Mouse (Mus musculus) thymus, postnatal 25 days (tissue): ENCODE measurements around the gene Pts.
A peak's percentile ranks its signal among the peaks of the same experiment; 100 is the strongest.

Source experiments
- DNase-seq: peaks from one replicate; pipeline ENCODE4 v3.0.0; 2022

Pts gene

DNA sequence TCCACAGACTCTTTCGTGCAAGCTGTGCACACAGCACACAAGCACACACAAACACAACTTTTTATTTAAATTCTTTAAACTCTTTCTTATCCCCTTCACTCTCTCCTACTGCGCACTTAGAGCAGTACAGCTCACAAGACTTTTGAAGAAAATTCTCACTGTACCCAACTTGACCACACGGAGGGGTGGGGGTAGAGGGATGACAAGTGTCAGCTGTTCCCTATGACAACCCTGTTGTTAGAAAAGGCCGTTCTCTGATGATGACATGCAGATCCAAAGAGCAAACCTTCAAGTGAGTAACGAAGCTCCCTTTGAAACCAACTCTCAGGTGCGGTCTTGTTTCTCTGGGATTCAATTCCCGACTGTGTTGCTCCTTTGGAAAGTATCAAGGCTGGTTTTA is 664 bp downstream of the Pts start:
- DNase-seq, result no peak

DNA sequence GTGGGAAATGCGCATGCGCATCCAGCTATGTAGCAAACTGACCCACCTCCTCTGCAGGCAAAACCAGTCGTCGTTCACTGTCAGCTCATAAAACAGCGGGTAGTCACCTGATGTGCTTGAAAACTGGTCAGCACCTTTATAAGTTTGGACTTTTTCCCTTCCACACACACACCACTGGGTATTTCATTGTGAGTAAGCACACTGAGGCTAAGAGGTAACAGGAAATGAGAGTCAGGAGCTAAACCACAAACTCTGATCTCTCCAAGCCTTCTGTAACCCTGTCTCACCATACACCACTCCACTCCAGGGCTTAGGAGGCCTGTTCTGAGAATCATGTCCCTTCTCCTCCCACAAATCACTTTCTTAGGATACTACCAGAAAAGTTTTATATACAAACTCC is 2.9 kb downstream of the Pts start:
- DNase-seq, result no peak

- DNase-seq, result no peak
These were observed 3.6 kb downstream of the Pts start for GRCm38 (mm10) chr9:50524936-50525335.

- DNase-seq, result no peak
These were observed 6.0 kb downstream of the Pts start for GRCm38 (mm10) chr9:50522574-50522973.

DNA sequence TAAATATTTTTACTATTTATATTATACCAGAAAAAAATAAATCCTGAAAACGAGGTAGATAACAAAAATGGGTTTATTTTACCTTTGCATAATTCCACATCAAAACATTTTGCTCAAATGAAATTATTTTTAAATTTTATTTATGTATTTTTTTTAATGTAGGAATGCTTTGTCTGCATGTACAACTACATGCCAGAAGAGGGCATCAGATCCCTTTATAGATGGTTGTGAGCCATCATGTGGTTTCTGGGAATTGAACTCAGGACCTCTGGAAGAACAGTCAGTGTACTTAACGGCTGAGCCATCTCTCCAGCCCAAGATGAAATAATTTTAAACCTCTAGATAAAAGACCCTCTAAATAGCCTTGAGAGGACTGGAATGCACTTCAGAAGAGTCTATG is 7.0 kb downstream of the Pts start:
- no peak for DNase-seq

DNA sequence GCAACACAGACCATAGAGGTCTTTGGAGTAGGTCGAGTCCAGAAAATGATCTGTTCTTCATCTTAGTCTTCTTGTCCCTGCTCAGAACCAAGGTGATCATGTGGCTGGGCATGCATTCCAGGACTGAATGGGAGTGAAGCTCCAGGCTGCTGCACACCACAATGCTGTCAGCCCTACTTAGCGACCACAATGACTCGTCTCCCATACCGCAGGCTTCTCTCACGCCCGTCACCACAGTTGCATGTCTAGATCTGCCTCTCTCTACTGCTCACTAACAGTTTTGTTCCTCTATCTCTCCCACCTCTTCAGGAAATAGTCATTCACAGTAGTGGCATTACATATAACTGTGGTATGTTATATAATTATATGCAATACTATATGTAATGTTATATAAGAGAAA is 7.8 kb downstream of the Pts start:
- DNase-seq, result no peak

GRCm38 (mm10) chr9:50518781-50519180 is 9.7 kb downstream of the Pts start:
- DNase-seq, result peak; percentile 39

DNA sequence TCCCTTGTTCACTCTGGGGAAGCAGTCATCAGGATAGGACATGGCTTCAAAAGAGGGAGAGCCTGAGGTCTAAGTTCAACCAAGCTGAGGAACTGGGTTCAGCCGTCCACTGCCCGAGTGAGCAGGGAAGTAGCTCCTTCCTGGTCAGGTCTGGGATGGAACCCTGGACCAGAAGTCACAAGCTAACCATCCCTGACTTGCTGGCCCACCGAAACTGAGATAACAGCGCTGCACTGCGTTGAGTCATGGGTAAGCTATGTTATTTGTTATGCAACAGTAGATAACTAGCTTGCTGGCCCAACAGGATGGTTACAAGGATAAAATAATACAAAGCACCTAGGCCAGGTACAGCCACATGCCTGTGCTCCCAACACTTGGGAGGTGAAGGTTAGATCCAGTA is 13.1 kb downstream of the Pts start:
- no peak for DNase-seq

GRCm38 (mm10) chr9:50507570-50507969 is 21.0 kb downstream of the Pts start:
- no peak for DNase-seq

- DNase-seq, result no peak
These were observed 23.1 kb downstream of the Pts start for GRCm38 (mm10) chr9:50505405-50505804.

DNA sequence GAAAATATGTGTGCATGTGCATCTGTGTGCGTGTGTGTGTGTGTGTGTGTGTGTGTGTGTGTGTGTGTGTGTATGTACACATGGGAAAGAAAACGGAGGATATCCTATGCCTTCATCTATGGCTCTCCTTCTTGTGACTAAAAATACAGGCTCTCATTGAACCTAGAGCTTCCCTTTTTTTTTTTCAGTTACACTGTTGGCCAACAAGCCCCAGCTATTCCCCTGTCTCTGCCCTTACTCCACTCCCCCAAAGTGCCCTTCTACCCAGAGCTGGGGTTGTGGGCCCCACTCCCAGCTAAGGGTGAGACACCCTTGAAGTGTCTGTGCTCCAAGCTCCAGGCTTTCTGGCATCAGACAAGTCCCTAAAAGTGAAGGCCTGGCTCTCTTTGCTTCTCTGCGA is 25.6 kb downstream of the Pts start:
- DNase-seq, result no peak

DNA sequence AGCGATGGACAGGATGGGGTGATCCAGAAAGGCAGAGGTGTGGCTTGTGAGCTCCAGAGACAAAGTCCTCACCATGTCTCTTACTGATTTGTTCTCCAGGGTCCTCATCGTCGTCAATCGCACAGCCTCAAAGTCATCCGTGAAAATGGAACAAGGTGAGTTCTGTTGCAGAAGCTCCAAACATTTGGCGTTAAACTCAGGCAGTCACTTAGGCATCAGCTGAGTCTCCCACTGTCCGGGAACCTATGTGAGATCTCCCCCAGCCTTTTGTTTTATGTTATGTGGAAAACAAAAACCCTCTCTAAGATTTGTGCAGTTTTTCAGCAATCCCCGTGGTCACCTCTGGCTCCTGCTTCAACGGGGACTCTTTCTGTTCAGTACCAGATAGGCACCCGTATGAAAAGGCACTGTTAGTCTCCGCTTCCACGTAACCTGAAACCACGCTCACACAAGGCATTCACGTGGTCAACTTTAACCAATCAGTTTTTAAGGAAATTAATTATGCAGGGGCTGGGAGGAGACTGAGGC is 27.5 kb downstream of the Pts start:
- DNase-seq, result no peak

DNA sequence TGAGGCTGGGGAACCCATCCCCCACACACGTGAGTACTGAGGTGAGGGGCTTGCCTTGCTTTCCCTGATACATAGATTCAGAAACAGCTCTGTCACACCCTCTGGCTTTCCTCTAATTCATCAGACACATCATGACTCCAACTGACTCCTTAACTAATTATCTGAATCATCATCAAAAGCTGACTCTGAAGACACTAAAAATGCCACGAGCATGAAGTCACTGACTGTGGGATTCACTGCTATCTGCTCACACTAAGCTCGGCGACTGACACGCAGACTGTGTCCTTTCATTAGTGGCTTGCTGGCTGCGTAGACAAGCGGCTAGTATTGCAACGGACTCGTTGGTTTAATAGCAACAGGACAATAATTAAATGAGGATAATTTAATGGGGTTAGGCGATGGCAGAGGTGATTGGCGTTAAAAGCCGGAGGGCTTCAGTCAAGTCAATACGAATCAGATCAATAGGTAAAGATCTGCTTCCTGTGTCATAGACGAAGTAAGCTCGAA is 28.0 kb downstream of the Pts start:
- no peak for DNase-seq

GRCm38 (mm10) chr9:50499781-50500180 is 28.7 kb downstream of the Pts start:
- no peak for DNase-seq

DNA sequence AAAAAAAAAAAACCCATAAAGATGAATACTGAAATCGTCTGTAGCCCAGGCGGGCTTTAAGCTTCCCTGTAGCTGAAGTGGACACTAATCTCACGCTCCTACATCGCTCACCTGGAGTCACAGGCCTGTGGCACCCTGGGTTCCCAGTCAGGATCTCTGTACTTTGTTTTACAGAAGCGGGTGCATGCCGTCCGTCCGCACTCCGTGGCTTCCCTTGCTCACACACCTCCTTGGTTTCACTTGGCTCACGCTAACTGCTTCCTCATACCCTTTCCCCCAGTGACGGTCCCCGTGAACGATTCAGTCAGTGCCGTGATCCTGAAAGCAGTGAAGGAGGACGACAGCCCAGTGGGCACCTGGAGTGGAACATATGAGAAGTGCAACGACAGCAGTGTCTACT is 29.7 kb downstream of the Pts start:
- no peak for DNase-seq

DNA sequence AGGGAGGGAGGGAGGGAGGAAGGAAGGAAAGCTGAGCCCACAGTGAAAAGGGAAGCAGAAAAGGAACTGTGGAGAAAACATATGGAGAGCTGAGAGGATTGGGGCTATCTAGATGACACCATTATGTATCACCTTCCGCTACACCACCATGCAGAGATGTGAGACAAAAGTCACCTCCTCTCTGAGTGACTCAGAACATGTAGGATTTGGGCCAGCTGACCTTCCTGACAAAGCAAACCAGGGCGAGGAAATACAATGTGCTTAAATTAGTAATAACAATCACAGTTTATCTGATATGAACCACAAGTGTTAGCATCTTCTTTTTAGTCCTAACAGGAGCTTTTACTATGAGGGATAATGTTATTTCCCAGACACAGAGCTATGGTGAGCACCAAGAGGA is 31.0 kb downstream of the Pts start:
- no peak for DNase-seq

DNA sequence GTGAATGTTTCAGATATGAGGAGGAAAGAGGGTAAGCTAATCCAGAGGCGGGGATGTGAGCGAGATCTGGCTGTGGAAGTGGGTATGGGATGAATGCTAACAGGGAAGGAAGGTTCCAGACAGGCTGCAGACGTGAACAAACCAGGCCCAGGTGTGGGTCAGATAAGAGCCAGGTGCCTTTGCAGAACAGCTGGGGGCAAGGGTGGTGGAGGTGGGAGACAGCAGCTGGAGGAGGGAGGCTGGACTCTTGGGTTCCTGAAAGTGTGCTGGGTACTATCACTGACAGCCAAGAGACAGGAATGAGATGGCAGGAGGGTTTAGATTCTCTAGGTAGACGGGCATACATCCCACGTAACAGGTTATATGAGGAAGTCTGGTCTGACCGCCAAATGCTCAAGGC is 31.4 kb downstream of the Pts start:
- DNase-seq, result no peak

- no peak for DNase-seq
These were observed 32.0 kb downstream of the Pts start for GRCm38 (mm10) chr9:50496546-50496945.

GRCm38 (mm10) chr9:50496151-50496505 is 32.4 kb downstream of the Pts start:
- DNase-seq, result no peak

DNA sequence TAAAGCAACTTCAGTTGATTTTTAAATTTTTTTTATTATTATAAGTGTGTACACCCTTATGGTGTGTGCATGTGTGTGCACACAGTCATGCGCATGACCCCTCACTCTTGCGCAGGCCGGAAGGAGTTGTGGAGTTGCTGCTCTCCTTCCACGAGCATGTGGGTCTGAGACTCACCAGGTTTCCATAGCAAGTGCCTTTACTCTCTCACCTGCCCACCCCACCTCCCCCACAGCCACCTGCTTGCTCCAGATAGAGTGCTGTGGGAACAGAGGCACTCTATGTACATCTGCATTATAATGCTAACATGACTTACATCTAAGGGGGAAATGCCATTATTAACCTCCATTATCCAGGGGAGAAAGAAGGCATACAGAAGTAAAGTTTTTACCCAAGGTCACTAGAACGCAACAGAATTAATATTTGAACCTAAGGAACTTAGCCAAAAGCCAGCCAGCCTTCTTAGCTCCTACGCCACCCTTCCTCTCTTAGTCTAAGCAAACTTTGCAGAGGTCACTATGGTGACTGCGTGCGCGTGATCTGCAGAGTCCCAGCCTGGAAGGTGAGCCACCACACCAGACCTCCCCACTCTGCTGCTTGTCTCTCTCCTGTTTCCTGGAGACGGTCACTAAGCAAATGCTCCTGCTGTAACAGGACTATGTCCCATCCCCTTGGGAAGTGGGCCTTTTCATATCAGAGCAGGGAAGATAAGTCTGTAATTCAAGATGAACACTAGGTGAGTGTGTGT is 32.9 kb downstream of the Pts start:
- no peak for DNase-seq

DNA sequence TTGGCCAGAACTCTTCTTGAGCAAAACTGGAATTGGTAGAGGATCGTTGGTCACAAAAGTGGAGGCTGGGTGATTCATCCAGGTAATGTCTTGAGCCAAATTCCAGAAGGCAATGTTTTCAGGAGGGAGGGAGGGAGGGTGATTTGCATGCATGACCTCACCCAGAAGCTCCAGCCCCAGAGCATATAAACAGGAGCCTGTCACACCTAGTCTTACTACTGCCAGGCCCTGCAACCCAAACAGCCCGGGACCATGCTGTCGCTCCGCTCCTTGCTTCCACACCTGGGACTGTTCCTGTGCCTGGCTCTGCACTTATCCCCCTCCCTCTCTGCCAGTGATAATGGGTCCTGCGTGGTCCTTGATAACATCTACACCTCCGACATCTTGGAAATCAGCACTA is 34.2 kb downstream of the Pts start, which contains the start of gene Plet1:
Gene Plet1 (plus strand): TSS at position 215 of the 400 bp plus-strand sequence.
- no peak for DNase-seq

- DNase-seq, result no peak
These were observed 34.7 kb downstream of the Pts start for GRCm38 (mm10) chr9:50493777-50494176.

GRCm38 (mm10) chr9:50491531-50492045 is 36.9 kb downstream of the Pts start:
- no peak for DNase-seq

GRCm38 (mm10) chr9:50490836-50491235 is 37.7 kb downstream of the Pts start:
- no peak for DNase-seq

DNA sequence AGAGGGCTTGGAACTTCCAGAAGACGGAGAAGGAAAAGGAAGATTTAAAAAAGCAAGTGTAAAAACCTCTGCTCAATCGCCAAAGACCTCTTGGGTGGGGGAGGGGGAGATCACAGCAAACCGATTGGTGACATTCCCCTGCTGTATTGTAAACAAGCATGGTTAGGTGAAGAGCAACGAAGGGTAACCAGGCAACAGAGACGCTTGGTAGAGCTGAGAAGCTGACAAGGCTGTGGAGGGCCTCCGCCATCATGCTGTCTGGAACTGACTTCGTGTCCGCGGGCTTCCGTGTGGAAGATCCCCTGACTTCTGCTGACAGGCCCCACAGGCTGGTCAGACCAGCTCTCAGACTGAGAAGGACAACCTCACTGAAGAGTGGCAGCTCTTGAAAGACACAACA is 43.0 kb downstream of the Pts start:
- DNase-seq, result no peak
